Mouse (Mus musculus) limb, embryonic 13.5 days (tissue): ENCODE results near the gene 6430550D23Rik. TPM values are rescaled to one million over a fixed set of nuclear protein-coding genes. Genes with fewer than 3 reads are reported as not detected.
"Not testable (repeated sequence)": the region's sequence is repeated elsewhere in the genome, so short reads cannot be mapped to it uniquely, and the experiment has no call there.

Experiments used
- ATAC-seq: fragments of 200-750 bp; cut with Nextera tagmentation; 2 replicates; pipeline ENCODE4 v1.8.0; 2017; ENCODE audit warnings: low read depth, moderate number of reproducible peaks, moderate TSS enrichment; ENCODE audit not compliant: low FRiP score
- H3K27ac ChIP-seq: fragments of 300-500 bp; sonication (generic); 2 replicates; pipeline ENCODE4 v1.5.1; 2015; ENCODE audit warnings: inconsistent platforms, mild to moderate bottlenecking, moderate library complexity
- H3K27me3 ChIP-seq: fragments of 300-500 bp; sonication (generic); 2 replicates; pipeline ENCODE4 v1.6.1; 2015; ENCODE audit warnings: mild to moderate bottlenecking, inconsistent platforms
- H3K36me3 ChIP-seq: fragments of 300-500 bp; sonication (generic); 2 replicates; pipeline ENCODE4 v1.6.1; 2015; ENCODE audit warnings: inconsistent platforms, mild to moderate bottlenecking, moderate library complexity
- H3K4me1 ChIP-seq: fragments of 300-500 bp; sonication (generic); 2 replicates; pipeline ENCODE4 v1.6.1; 2015; ENCODE audit warnings: inconsistent platforms
- H3K4me2 ChIP-seq: fragments of 300-500 bp; sonication (generic); replicated peaks from 2 replicates; pipeline ENCODE4 v1.6.1; 2015; ENCODE audit warnings: inconsistent platforms, mild to moderate bottlenecking, moderate library complexity
- H3K4me3 ChIP-seq: fragments of 300-500 bp; sonication (generic); 2 replicates; pipeline ENCODE4 v1.5.1; 2015; ENCODE audit warnings: moderate library complexity, mild to moderate bottlenecking, inconsistent platforms
- H3K9ac ChIP-seq: fragments of 300-500 bp; sonication (generic); 2 replicates; pipeline ENCODE4 v1.6.1; 2015; ENCODE audit warnings: mild to moderate bottlenecking, inconsistent platforms
- H3K9me3 ChIP-seq: fragments of 300-500 bp; sonication (generic); 2 replicates; pipeline ENCODE4 v1.6.1; 2016; ENCODE audit warnings: inconsistent platforms
- WGBS: fragments of 180-500 bp; shearing (Covaris S2); methylation state at CpG from one replicate; pipeline ENCODE4 v1.1.7; 2015; 5-methylcytosine and 5-hydroxymethylcytosine counted together
- polyA plus RNA-seq: library from polyadenylated mRNA; unstranded; fragments of >200 nt; fragmentation: Nextera tagmentation; extraction: Ambion mirVana; gene quantifications from 2 replicates; pipeline ENCODE4 v1.2.1, GENCODE M21; 2015

Gene 6430550D23Rik
- polyA plus RNA-seq, 1 experiment from 2014 or later = 1.9 TPM

DNA sequence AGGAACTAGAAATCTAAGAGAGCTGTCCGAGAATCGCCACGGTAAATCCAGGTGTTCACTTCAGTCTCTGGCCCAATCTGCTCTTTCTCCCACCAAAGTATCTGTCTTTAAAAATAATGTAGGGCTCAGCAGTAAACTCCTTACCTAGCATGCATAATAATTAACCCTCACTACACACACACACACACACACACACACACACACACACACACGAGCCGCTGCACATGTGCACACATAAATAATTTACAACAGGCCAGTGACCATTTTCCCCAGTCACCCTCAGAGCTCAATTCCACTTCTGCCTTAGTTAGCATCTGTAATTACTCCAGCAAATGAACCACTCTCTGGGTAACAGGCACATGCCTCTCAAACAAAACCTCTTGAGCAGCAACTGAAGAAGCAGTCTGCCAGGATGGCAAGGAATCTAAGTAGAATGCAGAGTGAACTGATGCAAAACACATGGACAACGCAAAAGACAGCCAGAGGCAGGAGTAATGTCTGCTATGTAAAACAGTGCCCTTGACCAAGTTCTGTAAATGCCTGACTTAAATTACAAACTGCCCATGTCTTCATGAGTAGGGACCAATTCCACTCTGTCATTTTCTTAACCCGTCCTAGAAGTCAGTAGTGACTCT, 78.9 kb downstream of the 6430550D23Rik start:
- Histone ChIP-seq H3K9ac (peak overlapping the region; percentile 69), H3K4me1 (peaks cover 20% of the 10 kb centered on the region), H3K36me3 (peaks cover 9% of the 10 kb centered on the region), H3K4me2 (peak overlapping the region; percentile 79), H3K27ac (peak overlapping the region; percentile 92; the same call in 1 of the 2 replicates), H3K27me3 (no peaks in the 10 kb centered on the region), H3K9me3 (no peaks in the 10 kb centered on the region), H3K4me3 (peak overlapping the region; percentile 67)
- 52% methylated on average over 7 of the region's 7 CpGs for WGBS
- no peak for ATAC-seq

DNA sequence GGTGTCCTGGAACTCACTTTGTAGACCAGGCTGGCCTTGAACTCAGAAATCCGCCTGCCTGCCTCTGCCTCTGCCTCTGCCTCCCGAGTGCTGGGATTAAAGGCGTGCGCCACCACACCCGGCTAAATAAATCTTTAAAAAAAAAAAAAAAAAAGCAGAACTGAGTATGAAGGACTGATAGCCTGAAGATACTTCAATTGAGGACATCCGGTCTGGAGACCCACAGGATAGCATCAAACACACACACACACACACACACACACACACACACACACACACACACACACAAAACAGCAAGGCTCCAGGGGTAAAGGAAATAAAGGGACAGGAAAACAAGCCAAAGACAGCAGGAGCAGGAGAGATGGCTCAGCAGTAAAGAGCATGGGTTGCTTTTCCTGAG, 82.6 kb downstream of the 6430550D23Rik start:
- ATAC-seq, H3K27ac ChIP-seq, H3K9me3 ChIP-seq, H3K4me3 ChIP-seq, H3K4me2 ChIP-seq, H3K27me3 ChIP-seq, H3K9ac ChIP-seq: not testable (repeated sequence)
- Histone ChIP-seq H3K4me1 (peaks cover 14% of the 10 kb centered on the region), H3K36me3 (peaks cover 17% of the 10 kb centered on the region)
- 96% methylated on average over 6 of the region's 6 CpGs for WGBS

Other genes with a start within 250 kb of the 6430550D23Rik start
- 0.05 and 0.20 TPM in 2 replicates for gene Mmp24, start 232.6 kb downstream of the 6430550D23Rik start, polyA plus RNA-seq
- gene BC029722, start 188.6 kb downstream of the 6430550D23Rik start, polyA plus RNA-seq = 16.2 and 18.1 TPM in 2 replicates
- gene Eif6, start 181.1 kb downstream of the 6430550D23Rik start, polyA plus RNA-seq = 188 and 192 TPM in 2 replicates
- gene Fam83c, start 173.1 kb downstream of the 6430550D23Rik start, polyA plus RNA-seq = 0.42 and 0.47 TPM in 2 replicates
- gene Uqcc1, start 77.7 kb downstream of the 6430550D23Rik start, polyA plus RNA-seq = 66.9 and 74.7 TPM in 2 replicates
- gene Gm15557, start 67.2 kb downstream of the 6430550D23Rik start, polyA plus RNA-seq = 0.60 and 1.2 TPM in 2 replicates
- 101 and 107 TPM in 2 replicates for gene Gdf5, start 62.6 kb downstream of the 6430550D23Rik start, polyA plus RNA-seq
- gene Cep250, start 51.5 kb downstream of the 6430550D23Rik start, polyA plus RNA-seq = 32.1 and 32.2 TPM in 2 replicates
- 228 and 246 TPM in 2 replicates for gene Ergic3, start 68 bp upstream of the 6430550D23Rik start, polyA plus RNA-seq
- not detected in 2 replicates for gene Fer1l4, start 45.0 kb upstream of the 6430550D23Rik start, polyA plus RNA-seq
- 3.9 and 4.3 TPM in 2 replicates for gene Spag4, start 57.2 kb upstream of the 6430550D23Rik start, polyA plus RNA-seq
- 62.5 and 64.4 TPM in 2 replicates for gene Cpne1, start 104.0 kb upstream of the 6430550D23Rik start, polyA plus RNA-seq
- gene Rbm12, start 104.0 kb upstream of the 6430550D23Rik start, polyA plus RNA-seq = 28.8 and 36.8 TPM in 2 replicates
- gene Gm28036, start 119.1 kb upstream of the 6430550D23Rik start, polyA plus RNA-seq = 15.4 and 20.3 TPM in 2 replicates
- gene Romo1, start 136.1 kb upstream of the 6430550D23Rik start, polyA plus RNA-seq = 382 and 393 TPM in 2 replicates
- 36.1 and 36.6 TPM in 2 replicates for gene Nfs1, start 136.2 kb upstream of the 6430550D23Rik start, polyA plus RNA-seq
- gene Rbm39, start 172.3 kb upstream of the 6430550D23Rik start, polyA plus RNA-seq = 818 and 841 TPM in 2 replicates
- gene Phf20, start 188.5 kb upstream of the 6430550D23Rik start, polyA plus RNA-seq = 91.7 and 94.0 TPM in 2 replicates